Mouse (Mus musculus) intestine, embryonic 16.5 days (tissue): ENCODE measurements around the gene C1qtnf9. TPM values are rescaled to one million over a fixed set of nuclear protein-coding genes. Genes with fewer than 3 reads are reported as not detected.

Experiments used
- ATAC-seq: fragments of 200-750 bp; cut with Nextera tagmentation; 2 replicates; pipeline ENCODE4 v1.8.0; 2017; ENCODE audit warnings: moderate TSS enrichment, moderate library complexity
- H3K27ac ChIP-seq: fragments of 300-500 bp; sonication (generic); 2 replicates; pipeline ENCODE4 v1.5.1; 2014; ENCODE audit warnings: mild to moderate bottlenecking, low read length
- H3K27me3 ChIP-seq: fragments of 300-500 bp; sonication (generic); replicated peaks from 2 replicates; pipeline ENCODE4 v1.6.1; 2014; ENCODE audit warnings: low read length, control low read depth, mixed read lengths; ENCODE audit not compliant: control insufficient read depth, insufficient read depth
- H3K36me3 ChIP-seq: fragments of 300-500 bp; sonication (generic); 2 replicates; pipeline ENCODE4 v1.6.1; 2014; ENCODE audit warnings: low read length, control low read depth; ENCODE audit not compliant: control insufficient read depth, insufficient read depth
- H3K4me1 ChIP-seq: fragments of 300-500 bp; sonication (generic); 2 replicates; pipeline ENCODE4 v1.6.1; 2014; ENCODE audit warnings: low read length, control low read depth, mixed read lengths; ENCODE audit not compliant: control insufficient read depth, insufficient read depth
- H3K4me2 ChIP-seq: fragments of 300-500 bp; sonication (generic); 2 replicates; pipeline ENCODE4 v1.6.1; 2014; ENCODE audit warnings: low read depth, low read length, control low read depth
- H3K4me3 ChIP-seq: fragments of 300-500 bp; sonication (generic); 2 replicates; pipeline ENCODE4 v1.5.1; 2014; ENCODE audit warnings: mild to moderate bottlenecking, low read length
- H3K9ac ChIP-seq: fragments of 300-500 bp; sonication (generic); 2 replicates; pipeline ENCODE4 v1.6.1; 2014; ENCODE audit warnings: low read depth, low read length
- H3K9me3 ChIP-seq: fragments of 300-500 bp; sonication (generic); 2 replicates; pipeline ENCODE4 v1.6.1; 2016; ENCODE audit warnings: low read length, control low read depth; ENCODE audit not compliant: control insufficient read depth
- WGBS: fragments of 180-500 bp; shearing (Covaris S2); extraction: QIAGEN DNeasy Blood & Tissue Kit; methylation state at CpG from one replicate; pipeline ENCODE4 v1.1.7; 2014; 5-methylcytosine and 5-hydroxymethylcytosine counted together
- polyA plus RNA-seq: library from polyadenylated mRNA; unstranded; fragments of >200 nt; fragmentation: Nextera tagmentation; extraction: Ambion mirVana; gene quantifications from 2 replicates; pipeline ENCODE4 v1.2.1, GENCODE M21; 2015

C1qtnf9 gene
- polyA plus RNA-seq, 1 experiment from 2014 or later = 1.7 TPM

DNA sequence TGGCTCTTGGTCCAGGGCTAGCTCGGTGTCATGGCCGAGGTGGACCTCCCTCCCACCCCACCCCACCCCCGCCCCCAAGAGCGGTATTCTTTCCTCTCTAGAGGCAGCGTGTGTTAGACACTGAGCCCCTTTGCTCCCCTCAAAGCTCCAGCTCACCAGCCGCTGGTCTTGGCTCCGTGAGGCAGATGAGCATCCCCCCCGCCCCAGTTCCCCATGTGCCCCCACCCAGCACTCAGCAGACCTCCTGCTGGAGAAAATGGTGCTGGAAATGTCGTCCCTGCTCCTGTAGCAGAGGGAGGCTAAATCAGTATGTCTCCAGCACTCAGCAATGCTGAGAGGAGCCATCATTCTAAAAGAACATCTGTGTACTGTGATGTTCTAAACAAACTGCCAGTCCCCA, 24.3 kb upstream of the C1qtnf9 start:
- no peak overlapping the region for H3K4me2 ChIP-seq
- no peaks in the 10 kb centered on the region for H3K9me3 ChIP-seq
- no peak overlapping the region for H3K4me3 ChIP-seq
- no peaks in the 10 kb centered on the region for H3K27me3 ChIP-seq
- H3K27ac ChIP-seq = no peak overlapping the region
- H3K36me3 ChIP-seq = peaks cover 3% of the 10 kb centered on the region; the same call in 1 of the 2 replicates
- peaks cover 25% of the 10 kb centered on the region for H3K4me1 ChIP-seq
- no peak for ATAC-seq
- WGBS = 51% methylated on average over 9 of the region's 9 CpGs
- H3K9ac ChIP-seq = no peak overlapping the region

DNA sequence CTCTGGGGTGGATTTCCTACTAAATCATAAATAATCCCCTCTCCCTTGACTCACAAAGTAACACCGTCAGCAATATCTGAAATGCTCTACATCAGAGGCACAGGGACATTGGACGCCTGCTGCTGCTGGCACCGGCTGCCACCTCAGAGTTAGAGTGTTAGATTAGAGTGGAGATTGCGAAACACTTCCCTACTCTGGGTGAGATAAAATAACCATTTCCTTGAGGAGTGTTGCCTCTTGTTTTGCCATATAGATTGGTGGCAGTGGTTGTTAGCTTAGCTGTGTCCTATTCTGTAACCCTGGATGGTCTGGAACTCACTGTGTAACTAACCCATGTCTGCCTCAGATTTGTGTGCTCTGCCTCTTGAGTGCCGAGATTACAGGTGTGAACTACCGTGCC, 22.7 kb upstream of the C1qtnf9 start:
- ATAC-seq = peak; percentile 67
- H3K36me3 ChIP-seq = peaks cover 3% of the 10 kb centered on the region; the same call in 1 of the 2 replicates
- H3K4me1 ChIP-seq = peaks cover 18% of the 10 kb centered on the region

DNA sequence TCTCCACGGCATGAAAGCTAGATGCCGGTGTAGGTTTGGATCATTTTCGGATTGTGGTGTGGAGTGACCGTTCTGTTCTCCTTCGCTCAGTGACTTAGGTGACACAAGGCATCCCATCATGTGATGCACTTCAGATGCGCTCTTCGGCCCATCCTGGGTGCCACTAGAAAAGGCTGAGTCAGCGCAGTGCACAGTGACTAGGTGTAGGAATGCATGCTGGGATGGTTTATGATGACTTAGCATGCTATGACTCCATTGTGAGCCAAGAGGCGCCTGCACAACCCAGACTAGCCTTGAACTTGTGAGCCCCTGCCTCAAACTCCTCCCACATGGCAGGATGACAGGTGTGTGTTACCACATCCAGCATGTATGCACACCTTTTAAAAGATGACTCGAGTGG, 21.8 kb upstream of the C1qtnf9 start:
- H3K27me3 ChIP-seq = no peaks in the 10 kb centered on the region
- H3K27ac ChIP-seq = no peak overlapping the region
- WGBS = 93% methylated on average over 10 of the region's 10 CpGs
- H3K4me3 ChIP-seq = no peak overlapping the region
- no peak overlapping the region for H3K4me2 ChIP-seq
- no peak for ATAC-seq
- no peak overlapping the region for H3K9ac ChIP-seq
- no peaks in the 10 kb centered on the region for H3K9me3 ChIP-seq
- H3K36me3 ChIP-seq = peaks cover 5% of the 10 kb centered on the region; the same call in 1 of the 2 replicates
- H3K4me1 ChIP-seq = peaks cover 12% of the 10 kb centered on the region

More for the DNA sequence above, 22.7 kb upstream of the C1qtnf9 start:
- Histone ChIP-seq H3K4me3 (no peak overlapping the region), H3K27me3 (no peaks in the 10 kb centered on the region), H3K9me3 (no peaks in the 10 kb centered on the region), H3K27ac (no peak overlapping the region), H3K9ac (no peak overlapping the region), H3K4me2 (no peak overlapping the region)
- 61% methylated on average over 6 of the region's 6 CpGs for WGBS

DNA sequence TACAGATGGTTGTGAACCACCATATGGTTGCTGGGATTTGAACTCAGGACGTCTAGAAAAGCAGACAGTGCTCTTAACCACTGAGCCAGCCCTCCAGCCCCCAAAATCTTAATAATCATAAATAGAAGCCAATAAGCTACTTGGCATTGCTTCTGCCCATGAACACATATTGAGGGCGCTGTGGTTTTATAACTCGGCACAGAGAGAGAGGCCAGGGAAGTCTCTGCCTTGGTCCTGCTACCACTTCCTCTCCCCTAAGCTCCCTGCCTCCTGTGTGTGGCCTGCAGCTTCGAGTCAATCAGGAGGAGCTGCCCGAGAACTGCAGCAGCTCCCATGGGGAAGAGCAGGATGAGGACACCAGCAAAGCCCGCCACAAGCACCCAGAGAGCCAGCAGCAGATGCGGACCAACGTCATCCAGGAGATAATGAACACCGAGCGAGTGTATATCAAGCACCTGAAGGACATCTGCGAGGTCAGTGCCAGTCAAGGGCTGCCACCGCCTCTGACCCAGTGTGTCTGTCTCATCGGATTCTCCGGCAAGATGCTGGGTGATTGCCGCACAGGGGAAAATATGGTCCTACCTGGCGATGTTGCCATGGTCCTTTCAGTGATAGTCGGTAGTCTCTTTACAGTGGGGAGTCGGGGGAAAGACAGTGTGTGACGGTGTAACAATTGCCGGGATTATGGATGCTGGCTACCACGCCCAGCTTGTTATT, 20.6 kb upstream of the C1qtnf9 start:
- ATAC-seq = no peak
- Histone ChIP-seq H3K4me3 (no peak overlapping the region), H3K9ac (no peak overlapping the region), H3K27me3 (no peaks in the 10 kb centered on the region), H3K9me3 (no peaks in the 10 kb centered on the region), H3K36me3 (peaks cover 5% of the 10 kb centered on the region; the same call in 1 of the 2 replicates), H3K4me2 (no peak overlapping the region), H3K27ac (no peak overlapping the region), H3K4me1 (peaks cover 9% of the 10 kb centered on the region)
- 89% methylated on average over 21 of the region's 21 CpGs for WGBS

DNA sequence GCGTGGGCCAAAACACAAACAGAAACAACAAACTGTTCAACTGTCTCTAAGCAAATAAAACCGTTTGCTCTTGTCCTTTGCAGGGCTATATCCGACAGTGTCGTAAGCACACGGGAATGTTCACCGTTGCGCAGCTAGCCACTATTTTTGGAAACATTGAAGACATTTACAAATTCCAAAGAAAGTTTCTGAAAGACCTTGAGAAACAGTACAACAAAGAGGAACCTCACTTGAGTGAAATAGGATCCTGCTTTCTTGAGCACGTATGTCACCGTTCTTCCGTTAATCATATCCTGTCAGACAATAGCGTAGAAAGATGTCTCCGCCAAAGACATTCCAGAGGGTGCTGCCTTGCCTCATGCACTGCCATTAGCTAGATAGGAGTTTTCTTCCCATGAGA, 18.1 kb upstream of the C1qtnf9 start:
- Histone ChIP-seq H3K9me3 (no peaks in the 10 kb centered on the region), H3K36me3 (peaks cover 5% of the 10 kb centered on the region; the same call in 1 of the 2 replicates), H3K4me2 (no peak overlapping the region), H3K27me3 (no peaks in the 10 kb centered on the region), H3K4me3 (no peak overlapping the region), H3K27ac (no peak overlapping the region), H3K9ac (no peak overlapping the region), H3K4me1 (peaks cover 6% of the 10 kb centered on the region)
- ATAC-seq = no peak
- WGBS = 74% methylated on average over 12 of the region's 12 CpGs

DNA sequence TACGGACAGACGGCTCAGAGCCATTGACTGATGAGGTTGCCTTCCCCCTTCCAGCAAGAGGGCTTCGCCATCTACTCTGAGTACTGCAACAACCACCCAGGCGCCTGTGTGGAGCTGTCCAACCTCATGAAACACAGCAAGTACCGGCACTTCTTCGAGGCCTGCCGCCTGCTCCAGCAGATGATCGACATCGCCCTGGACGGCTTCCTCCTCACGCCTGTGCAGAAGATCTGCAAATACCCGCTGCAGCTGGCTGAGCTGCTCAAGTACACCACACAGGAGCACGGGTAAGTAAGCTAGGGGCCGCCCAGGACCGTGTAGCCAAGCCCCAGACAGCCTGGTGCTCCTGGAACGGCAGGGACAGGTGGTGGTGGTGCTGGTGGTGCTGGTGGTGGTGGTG, 16.4 kb upstream of the C1qtnf9 start:
- H3K9ac ChIP-seq = no peak overlapping the region
- no peak overlapping the region for H3K27ac ChIP-seq
- ATAC-seq = no peak
- H3K36me3 ChIP-seq = peaks cover 3% of the 10 kb centered on the region; the same call in 1 of the 2 replicates
- H3K4me3 ChIP-seq = no peak overlapping the region
- no peaks in the 10 kb centered on the region for H3K4me1 ChIP-seq
- H3K27me3 ChIP-seq = no peaks in the 10 kb centered on the region
- no peaks in the 10 kb centered on the region for H3K9me3 ChIP-seq
- no peak overlapping the region for H3K4me2 ChIP-seq
- WGBS = 91% methylated on average over 16 of the region's 16 CpGs

DNA sequence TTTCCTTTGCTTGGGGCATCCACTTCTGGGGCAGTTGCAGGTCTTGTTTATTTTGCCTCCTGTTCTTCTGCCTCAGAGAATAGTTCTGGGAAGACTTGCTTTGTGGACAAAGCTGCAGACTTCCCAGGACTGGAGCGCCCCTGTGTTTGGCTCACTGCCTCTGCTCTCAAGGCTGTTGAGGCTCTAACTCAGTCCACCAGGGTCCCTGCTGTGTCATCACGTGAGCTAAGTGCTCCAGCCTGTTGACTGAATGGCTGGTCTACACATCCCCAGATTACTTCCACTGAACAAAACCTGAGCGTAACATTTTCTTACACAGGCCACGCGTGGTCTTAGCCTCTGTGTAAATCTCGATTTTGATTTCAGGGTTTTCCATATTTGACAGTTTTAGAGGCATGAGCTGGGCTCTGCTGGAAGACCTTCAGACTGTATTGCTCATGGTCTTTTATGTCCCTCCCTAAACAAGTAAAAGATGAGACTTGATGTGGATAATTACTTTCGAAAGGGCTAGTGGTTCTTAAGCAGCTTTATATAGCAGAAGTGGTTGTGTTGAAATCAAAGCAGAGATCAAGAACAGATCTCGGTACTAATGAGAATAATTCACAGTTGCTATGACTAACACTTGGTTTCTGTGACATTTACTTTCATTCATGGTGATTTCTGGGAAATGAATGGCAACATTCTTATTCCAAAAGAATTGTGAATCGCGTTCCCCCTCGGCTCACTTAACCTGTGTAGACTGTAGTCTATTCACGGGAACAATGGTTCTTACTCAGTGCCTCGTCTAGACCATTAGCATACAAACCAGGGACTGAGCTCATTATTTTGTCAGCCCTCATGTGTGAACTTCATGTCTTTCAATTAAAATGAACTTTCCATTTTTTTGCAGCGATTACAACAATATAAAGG, 14.8 kb upstream of the C1qtnf9 start:
- ATAC-seq = no peak
- Histone ChIP-seq H3K4me3 (no peak overlapping the region), H3K36me3 (peaks cover 5% of the 10 kb centered on the region; the same call in 1 of the 2 replicates)

DNA sequence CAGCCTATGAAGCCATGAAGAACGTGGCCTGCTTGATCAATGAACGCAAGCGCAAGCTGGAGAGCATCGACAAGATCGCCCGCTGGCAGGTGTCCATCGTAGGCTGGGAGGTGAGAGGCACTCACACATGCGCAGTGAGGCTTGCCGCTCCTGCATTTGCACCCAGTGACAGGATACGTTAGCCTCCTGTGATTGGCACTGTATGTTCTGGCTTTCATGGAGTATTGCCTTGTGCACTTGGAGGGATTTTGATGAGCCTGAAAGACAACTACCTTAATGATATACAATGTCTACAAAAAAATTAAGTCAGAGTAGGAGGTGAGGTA, 14.2 kb upstream of the C1qtnf9 start:
- no peaks in the 10 kb centered on the region for H3K4me1 ChIP-seq
- H3K9me3 ChIP-seq = no peaks in the 10 kb centered on the region
- H3K36me3 ChIP-seq = peaks cover 5% of the 10 kb centered on the region; the same call in 1 of the 2 replicates
- H3K4me3 ChIP-seq = no peak overlapping the region
- H3K4me2 ChIP-seq = no peak overlapping the region
- WGBS = 89% methylated on average over 10 of the region's 10 CpGs
- no peak overlapping the region for H3K9ac ChIP-seq
- no peak for ATAC-seq
- H3K27me3 ChIP-seq = no peaks in the 10 kb centered on the region
- H3K27ac ChIP-seq = no peak overlapping the region

More for the DNA sequence above, 14.8 kb upstream of the C1qtnf9 start:
- Histone ChIP-seq H3K9ac (no peak overlapping the region), H3K9me3 (no peaks in the 10 kb centered on the region), H3K27me3 (no peaks in the 10 kb centered on the region), H3K27ac (no peak overlapping the region), H3K4me1 (no peaks in the 10 kb centered on the region), H3K4me2 (no peak overlapping the region)
- 79% methylated on average over 14 of the region's 14 CpGs for WGBS

DNA sequence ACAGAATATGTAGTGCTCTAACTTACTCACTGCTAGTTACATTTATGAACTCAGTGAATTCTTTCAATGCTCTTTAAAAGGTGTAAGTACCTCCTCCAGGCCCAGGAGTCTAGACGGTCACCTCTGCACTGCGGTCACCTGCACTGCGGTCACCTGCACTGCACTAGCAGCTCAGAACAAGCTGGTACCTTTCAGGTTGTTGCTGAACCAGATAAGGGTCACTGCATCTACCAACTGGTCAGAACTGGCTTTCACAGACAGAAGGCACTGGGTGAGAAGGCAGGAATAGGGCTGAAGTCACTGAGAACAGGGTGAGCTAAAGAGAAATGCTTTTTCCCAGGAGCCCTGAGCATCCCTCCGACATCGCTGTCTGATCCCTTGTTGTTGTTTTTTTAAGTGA, 13.3 kb upstream of the C1qtnf9 start:
- Histone ChIP-seq H3K4me3 (no peak overlapping the region), H3K4me2 (no peak overlapping the region), H3K27me3 (no peaks in the 10 kb centered on the region), H3K9me3 (no peaks in the 10 kb centered on the region), H3K27ac (no peak overlapping the region), H3K4me1 (no peaks in the 10 kb centered on the region), H3K9ac (no peak overlapping the region), H3K36me3 (peaks cover 5% of the 10 kb centered on the region; the same call in 1 of the 2 replicates)
- 97% methylated on average over 5 of the region's 5 CpGs for WGBS
- no peak for ATAC-seq
